Mouse (Mus musculus) ES-Bruce4 (cell line): Measurements from ENCODE around the gene Pitpnm2. TPM values are rescaled to one million over a fixed set of nuclear protein-coding genes. Genes with fewer than 3 reads are reported as not detected.

Experiments used
- H3K27ac ChIP-seq: 2 replicates; pipeline ENCODE4 v1.5.1; 2012; ENCODE audit warnings: low read length, inconsistent platforms; ENCODE audit not compliant: insufficient read depth
- H3K27me3 ChIP-seq: 2 replicates; pipeline ENCODE4 v1.6.1; 2012; ENCODE audit warnings: mild to moderate bottlenecking, low read length, inconsistent platforms; ENCODE audit not compliant: control insufficient read depth, poor library complexity, insufficient read depth, severe bottlenecking
- H3K36me3 ChIP-seq: 2 replicates; pipeline ENCODE4 v1.6.1; 2012; ENCODE audit warnings: inconsistent platforms, mild to moderate bottlenecking, low read length, moderate library complexity; ENCODE audit not compliant: control insufficient read depth, poor library complexity, insufficient read depth, severe bottlenecking
- H3K4me1 ChIP-seq: one replicate; pipeline ENCODE4 v1.8.1; 2011; ENCODE audit warnings: low read length; ENCODE audit not compliant: control insufficient read depth, insufficient read depth
- H3K4me3 ChIP-seq: 2 replicates; pipeline ENCODE4 v1.5.1; 2011; ENCODE audit warnings: low read depth, mild to moderate bottlenecking, low read length
- H3K9ac ChIP-seq: 2 replicates; pipeline ENCODE4 v1.6.1; 2012; ENCODE audit warnings: low read depth, mild to moderate bottlenecking, inconsistent platforms; ENCODE audit not compliant: poor library complexity, severe bottlenecking
- H3K9me3 ChIP-seq: replicated peaks from 2 replicates; pipeline ENCODE4 v1.6.1; 2012; ENCODE audit warnings: mild to moderate bottlenecking, low read length, inconsistent platforms; ENCODE audit not compliant: control insufficient read depth, poor library complexity, insufficient read depth, severe bottlenecking
- CTCF ChIP-seq: IDR thresholded peaks from one replicate; pipeline ENCODE4 v1.8.1; 2011; ENCODE audit warnings: low read depth, low read length
- EP300 ChIP-seq: IDR thresholded peaks from 2 replicates; pipeline ENCODE4 v1.6.1; 2011; ENCODE audit warnings: low read depth, low read length; ENCODE audit not compliant: insufficient read depth
- POLR2A ChIP-seq: IDR thresholded peaks from one replicate; pipeline ENCODE4 v1.8.1; 2011; ENCODE audit warnings: low read length; ENCODE audit not compliant: insufficient read depth
- polyA plus RNA-seq: library from polyadenylated mRNA; stranded (reverse); fragments of >200 nt; gene quantifications from 2 replicates; pipeline ENCODE4 v1.2.4, GENCODE M21; 2011; ENCODE audit warnings: low read depth; ENCODE audit not compliant: missing spikeins, insufficient read depth, insufficient read length

Pitpnm2 gene
- polyA plus RNA-seq, 1 experiment, result 13.1 TPM

DNA sequence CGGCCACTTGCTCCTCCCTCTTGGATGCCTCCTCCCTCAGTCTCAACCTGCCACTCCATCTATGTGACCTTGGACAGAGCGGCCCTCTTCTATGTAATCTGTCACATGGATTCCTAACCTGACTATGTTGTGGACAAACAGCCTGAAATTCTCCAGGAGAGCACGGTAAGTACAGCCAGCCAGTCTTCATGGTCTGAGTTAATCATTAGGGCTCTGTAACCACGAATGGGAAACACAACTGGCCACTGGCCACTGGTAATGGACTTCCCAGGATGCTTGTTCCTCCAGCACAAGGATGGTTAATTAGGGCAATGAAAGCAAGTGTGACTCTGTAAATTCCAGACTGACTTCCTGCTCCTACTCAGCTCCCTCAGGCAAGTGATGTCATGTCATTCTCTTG is 13.4 kb downstream of the Pitpnm2 start:
- H3K9me3 ChIP-seq, result no peaks in the 10 kb centered on the region
- no peak overlapping the region for H3K27ac ChIP-seq
- no peak overlapping the region for H3K4me3 ChIP-seq
- no peaks in the 10 kb centered on the region for H3K4me1 ChIP-seq
- no peaks in the 10 kb centered on the region for H3K36me3 ChIP-seq
- H3K27me3 ChIP-seq, result no peaks in the 10 kb centered on the region
- H3K9ac ChIP-seq, result no peak overlapping the region
- TF ChIP-seq EP300, result no peak
- TF ChIP-seq CTCF, result no peak
- no peak for TF ChIP-seq POLR2A

DNA sequence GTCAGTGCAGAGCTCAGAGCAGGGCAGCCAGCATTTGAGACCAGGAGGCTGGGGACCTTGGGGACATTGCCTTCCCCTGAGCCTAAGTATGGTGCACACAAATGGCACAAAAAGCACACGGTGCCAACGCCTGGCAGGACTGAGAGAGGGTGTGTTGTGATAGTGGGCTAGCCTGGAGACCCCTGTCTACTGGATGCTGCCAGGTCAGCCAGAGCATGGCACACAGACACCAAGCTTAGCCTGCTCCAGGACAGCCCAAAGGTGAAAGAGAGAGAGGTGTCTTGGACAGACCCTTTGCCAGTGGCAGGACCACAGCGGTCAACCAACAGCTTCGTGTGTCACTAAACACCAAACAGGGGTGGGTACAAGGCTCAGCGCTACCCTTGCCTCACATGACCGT is 14.8 kb downstream of the Pitpnm2 start:
- no peak for TF ChIP-seq CTCF
- TF ChIP-seq POLR2A, result no peak
- TF ChIP-seq EP300, result no peak
- Histone ChIP-seq H3K27me3 (no peaks in the 10 kb centered on the region), H3K36me3 (no peaks in the 10 kb centered on the region), H3K4me3 (no peak overlapping the region), H3K9me3 (no peaks in the 10 kb centered on the region), H3K27ac (no peak overlapping the region), H3K4me1 (no peaks in the 10 kb centered on the region), H3K9ac (no peak overlapping the region)

DNA sequence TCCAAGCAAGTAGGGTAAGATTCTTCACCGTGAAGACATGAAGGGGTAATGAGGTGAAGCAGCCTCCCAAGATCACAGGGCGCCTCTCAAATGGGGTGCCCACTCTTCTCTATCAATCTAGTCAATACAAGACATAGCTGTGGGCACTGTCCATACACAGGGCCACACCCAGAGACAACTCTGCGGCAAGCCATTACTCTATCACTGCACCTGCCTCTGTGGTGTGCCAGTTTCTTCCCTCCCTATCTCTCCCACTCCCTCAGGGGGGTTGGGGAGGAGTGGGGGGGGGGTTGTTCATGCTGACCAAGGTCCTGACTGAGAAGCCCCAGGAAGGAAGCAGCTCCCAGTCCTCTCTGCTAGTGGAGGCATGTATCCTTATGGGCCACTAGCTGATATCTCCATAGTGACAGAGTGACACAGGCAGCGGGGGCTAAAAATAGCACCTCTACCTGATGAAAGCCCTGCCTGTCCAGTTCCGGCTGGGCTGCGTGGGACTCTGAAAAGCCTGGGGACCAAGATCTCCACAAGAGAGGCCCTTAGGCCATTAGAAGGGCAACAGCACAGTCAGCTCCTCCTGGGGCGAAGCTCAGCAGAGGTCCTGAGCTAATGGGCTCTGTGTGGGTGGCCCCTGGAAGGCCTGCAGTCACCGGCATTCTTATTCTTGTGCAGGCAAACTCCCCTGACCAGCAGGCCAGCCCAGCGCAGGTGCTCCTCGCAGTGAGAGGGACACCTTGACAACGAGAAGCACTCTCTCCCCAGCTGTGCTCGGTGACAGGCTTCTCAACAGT is 15.5 kb downstream of the Pitpnm2 start:
- no peak overlapping the region for H3K9ac ChIP-seq
- TF ChIP-seq CTCF (no peak), EP300 (no peak)
- H3K9me3 ChIP-seq, result no peaks in the 10 kb centered on the region
- no peak overlapping the region for H3K4me3 ChIP-seq
- H3K27ac ChIP-seq, result no peak overlapping the region
- no peaks in the 10 kb centered on the region for H3K27me3 ChIP-seq
- no peaks in the 10 kb centered on the region for H3K4me1 ChIP-seq
- no peaks in the 10 kb centered on the region for H3K36me3 ChIP-seq

DNA sequence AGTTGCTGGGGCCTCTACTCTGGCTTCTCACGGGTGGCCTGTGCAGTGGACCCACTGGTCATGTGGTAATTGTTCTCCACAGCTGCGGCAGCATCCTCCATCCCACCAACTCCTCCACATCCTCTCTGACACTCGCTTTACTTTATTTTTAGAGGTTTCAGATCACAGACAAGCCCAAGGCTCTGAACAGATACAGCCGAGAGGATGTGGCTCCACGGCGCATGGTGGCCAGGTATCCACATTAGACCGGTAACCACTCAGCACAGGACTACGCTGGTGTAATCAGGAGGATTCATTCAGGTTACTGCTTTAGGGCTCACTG is 16.5 kb downstream of the Pitpnm2 start:
- no peaks in the 10 kb centered on the region for H3K27me3 ChIP-seq
- H3K36me3 ChIP-seq, result no peaks in the 10 kb centered on the region
- no peak overlapping the region for H3K4me3 ChIP-seq
- H3K4me1 ChIP-seq, result no peaks in the 10 kb centered on the region
- H3K9me3 ChIP-seq, result no peaks in the 10 kb centered on the region
- TF ChIP-seq POLR2A (no peak), CTCF (no peak), EP300 (no peak)
- no peak overlapping the region for H3K27ac ChIP-seq
- no peak overlapping the region for H3K9ac ChIP-seq

DNA sequence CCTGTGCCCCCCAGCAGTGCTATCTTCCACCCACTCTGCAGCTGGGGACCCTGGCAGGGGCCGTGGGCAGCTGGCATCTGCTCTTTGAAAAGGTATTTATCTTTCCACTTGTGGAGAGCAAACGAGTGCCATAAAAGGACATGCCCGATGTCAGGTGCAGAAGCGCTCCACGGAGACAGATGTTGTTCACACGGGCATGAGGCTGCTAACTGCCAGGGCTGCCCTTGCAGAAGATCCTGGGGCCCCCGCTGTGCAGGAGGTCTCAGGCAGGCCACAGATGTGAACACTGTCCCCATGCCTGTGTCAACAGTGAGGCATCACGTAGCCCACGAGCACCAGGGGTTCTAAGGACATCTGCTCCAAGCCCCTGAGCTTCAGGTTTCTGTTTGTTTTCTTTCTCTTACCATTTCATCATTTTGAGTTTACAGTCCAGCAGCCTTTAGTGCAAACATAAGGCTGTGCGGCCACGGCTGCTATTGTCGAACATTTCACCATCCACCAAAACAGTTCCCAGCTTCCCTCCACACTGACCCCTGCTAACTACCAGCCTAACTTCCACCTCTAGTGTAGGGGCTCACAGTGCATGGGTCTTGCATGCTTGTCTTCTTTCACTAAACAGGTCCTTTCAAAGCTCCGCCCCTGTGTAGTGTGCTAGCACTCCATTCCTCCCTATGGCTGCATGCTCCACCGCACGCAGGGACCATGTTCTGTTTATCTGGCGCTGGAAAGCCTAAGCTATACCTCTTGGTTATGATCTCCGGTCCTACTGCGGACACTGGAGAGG is 17.0 kb downstream of the Pitpnm2 start:
- Histone ChIP-seq H3K27me3 (no peaks in the 10 kb centered on the region), H3K27ac (no peak overlapping the region), H3K9ac (no peak overlapping the region), H3K4me1 (no peaks in the 10 kb centered on the region), H3K4me3 (no peak overlapping the region), H3K9me3 (no peaks in the 10 kb centered on the region), H3K36me3 (no peaks in the 10 kb centered on the region)
- TF ChIP-seq EP300 (no peak), POLR2A (no peak), CTCF (no peak)

DNA sequence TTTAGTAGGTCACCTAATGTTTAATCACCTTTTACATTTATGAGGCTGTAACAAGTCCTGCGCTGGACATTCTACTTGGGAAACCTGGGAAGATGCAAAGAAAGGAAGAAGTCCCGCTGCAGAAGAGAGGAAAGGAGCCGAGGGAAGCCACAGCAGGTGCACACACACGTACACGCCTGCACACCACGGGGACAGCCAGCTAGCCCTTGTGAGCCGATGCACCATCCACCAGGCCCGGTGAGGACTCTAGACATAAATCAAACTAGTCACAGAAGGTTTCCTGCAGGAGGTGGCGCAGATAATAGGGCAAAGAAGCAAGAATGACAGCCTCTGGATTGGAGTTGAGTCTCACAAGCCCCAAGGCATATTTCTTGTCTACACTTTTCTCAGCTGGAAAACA is 19.1 kb downstream of the Pitpnm2 start:
- TF ChIP-seq EP300 (no peak), CTCF (no peak), POLR2A (no peak)
- H3K9ac ChIP-seq, result no peak overlapping the region
- H3K27ac ChIP-seq, result no peak overlapping the region
- H3K4me1 ChIP-seq, result no peaks in the 10 kb centered on the region
- H3K36me3 ChIP-seq, result no peaks in the 10 kb centered on the region
- no peak overlapping the region for H3K4me3 ChIP-seq
- H3K27me3 ChIP-seq, result no peaks in the 10 kb centered on the region
- no peaks in the 10 kb centered on the region for H3K9me3 ChIP-seq
